Mouse (Mus musculus) right cerebral cortex, adult 2 months (tissue): ENCODE results near the gene Myh6.
"Not testable (repeated sequence)": the region's sequence is repeated elsewhere in the genome, so short reads cannot be mapped to it uniquely, and the experiment has no call there.

Source experiments
- DNase-seq, 2 experiments: peaks; one replicate each; pipeline ENCODE4 v3.0.0; 2021 to 2022; ENCODE audit warnings: low spot score in 2 of 2

The Myh6 gene

GRCm38 (mm10) chr14:54958503-54958902 lies 8.2 kb downstream of the Myh6 start:
- no peak for DNase-seq

- no peak for DNase-seq
These were observed 10.2 kb downstream of the Myh6 start for GRCm38 (mm10) chr14:54956533-54956932.

GRCm38 (mm10) chr14:54955481-54955880 lies 11.2 kb downstream of the Myh6 start:
- DNase-seq = no peak

DNA sequence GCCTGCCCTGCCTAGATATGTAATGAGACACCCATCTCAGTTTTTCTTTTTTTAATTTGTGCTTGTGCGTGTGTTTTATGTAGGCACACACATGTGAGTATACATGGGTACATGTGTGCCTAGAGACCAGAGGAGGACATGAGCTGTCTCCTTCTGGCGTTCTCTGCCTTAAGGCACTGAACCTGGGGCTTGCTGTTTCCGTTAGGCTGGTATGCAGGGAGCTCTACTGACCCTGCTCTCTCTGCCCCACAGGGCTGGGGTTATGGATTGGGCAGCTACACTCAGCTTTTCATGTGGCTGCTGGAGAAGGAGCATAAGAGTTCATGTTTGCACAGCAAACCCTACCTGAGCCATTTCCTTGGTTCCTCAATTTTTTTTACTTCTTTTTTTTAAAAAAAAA lies 12.3 kb downstream of the Myh6 start:
- no peak for DNase-seq

GRCm38 (mm10) chr14:54953664-54954206 lies 13.0 kb downstream of the Myh6 start:
- no peak for DNase-seq

- no peak for DNase-seq
These were observed 15.1 kb downstream of the Myh6 start for GRCm38 (mm10) chr14:54951587-54951986.

DNA sequence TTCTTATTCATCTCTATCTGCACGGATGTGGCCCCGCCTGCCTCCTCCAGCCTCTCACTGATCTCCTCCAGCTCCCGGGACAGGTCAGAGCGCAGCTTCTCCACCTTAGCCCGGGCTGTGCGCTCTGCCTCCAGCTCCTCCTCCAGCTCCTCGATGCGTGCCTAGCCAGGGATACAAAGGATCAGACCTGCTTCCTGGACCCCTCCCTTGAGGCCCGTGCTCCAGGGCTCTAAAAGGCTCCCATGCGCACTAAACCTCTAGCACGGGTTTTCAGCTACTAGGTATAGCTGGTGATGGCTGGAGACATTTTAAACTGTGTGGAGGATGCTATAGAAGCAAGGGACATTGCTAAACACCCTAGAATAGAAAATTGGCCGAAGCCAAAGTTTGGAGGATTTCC lies 16.2 kb downstream of the Myh6 start:
- no peak for DNase-seq

DNA sequence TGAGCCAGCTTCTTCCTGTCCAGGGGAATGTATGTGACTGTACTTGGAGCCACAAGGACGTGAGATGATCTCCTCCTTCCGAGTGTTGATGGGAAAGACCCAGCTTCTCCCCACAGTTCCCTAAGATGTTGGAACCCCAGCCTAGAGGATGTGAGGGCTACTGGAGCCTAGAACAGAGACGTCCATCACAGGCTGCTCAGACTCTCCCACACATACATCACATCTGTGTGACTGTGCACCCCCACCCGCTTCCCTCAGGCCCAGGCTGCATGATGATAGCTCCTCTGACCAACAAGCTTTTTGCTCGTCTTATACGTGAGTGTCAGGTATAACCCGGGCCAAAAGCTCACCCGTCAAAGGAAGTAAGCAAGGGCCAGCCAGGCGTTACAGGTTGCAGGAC lies 17.9 kb downstream of the Myh6 start:
- DNase-seq = no peak

GRCm38 (mm10) chr14:54947008-54947407 lies 19.7 kb downstream of the Myh6 start:
- not testable (repeated sequence) for DNase-seq

- DNase-seq = no peak
These were observed 20.6 kb downstream of the Myh6 start for GRCm38 (mm10) chr14:54945975-54946704.

DNA sequence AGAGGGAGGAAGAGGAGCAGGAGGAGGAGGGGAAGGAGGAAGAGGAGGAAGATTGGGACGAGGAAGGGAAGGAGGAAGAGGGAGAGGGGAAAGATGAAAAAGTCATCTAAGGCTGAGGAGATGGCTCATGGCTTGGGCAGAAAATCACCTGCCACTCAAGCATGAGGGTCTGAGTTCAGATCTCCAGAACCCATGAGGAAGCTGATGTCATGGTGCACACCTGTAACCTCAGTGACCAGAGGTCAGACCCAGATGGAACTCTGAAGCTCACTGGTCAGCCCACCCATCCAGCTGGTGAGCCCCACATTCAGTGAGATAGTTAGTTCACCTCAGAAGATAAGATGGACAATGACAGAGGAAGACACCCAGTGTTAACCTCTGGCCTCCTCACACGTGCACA lies 21.8 kb downstream of the Myh6 start:
- no peak for DNase-seq

- DNase-seq = no peak
These were observed 22.8 kb downstream of the Myh6 start for GRCm38 (mm10) chr14:54943971-54944370.

- DNase-seq = no peak
These were observed 24.2 kb downstream of the Myh6 start for GRCm38 (mm10) chr14:54942479-54942878.

DNA sequence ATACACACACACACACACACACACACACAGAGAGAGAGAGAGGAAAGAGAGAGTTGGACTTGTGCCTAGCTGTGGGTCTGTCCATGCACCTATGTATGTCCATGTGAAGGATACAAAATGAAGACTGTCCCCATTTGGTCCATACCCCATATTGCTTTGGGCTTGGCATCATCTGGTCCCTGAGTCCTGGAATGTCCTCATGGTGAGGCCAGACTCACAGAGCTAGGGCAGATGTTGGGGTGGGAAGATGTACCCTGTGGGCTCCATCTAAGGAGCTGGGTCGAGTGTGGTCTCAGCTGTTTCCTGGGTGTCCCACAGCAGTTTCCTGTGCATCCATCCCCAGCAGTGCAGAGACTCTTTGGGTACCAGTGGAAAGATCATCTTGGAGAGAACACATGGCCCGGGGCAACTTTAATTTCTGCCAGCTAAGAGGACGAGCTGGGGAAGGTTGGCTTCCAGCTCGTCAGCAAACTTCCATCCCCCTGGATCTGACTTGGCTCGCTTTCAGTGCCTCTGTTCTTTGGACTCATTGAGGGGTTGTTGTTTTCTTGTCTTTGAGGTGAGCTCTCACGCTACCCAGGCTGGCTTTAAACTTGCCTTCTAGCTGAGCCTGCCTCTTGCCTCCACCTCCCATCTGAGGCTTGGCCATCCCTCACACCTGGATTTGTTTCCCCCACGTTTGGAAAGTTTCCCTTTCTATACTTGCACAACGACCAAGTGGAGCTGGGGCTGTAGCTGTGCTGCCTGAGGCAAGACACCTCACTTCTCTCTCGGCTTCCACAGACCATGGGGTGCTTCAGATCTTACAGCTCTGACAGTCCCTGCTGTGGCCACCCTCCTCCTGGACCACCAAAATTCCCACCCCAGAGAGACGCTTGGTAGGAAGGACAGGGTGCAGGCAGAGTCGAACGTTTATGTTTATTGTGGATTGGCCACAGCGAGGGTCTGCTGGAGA lies 25.4 kb downstream of the Myh6 start:
- DNase-seq = no peak

- no peak for DNase-seq
These were observed 26.6 kb downstream of the Myh6 start for GRCm38 (mm10) chr14:54940176-54940530.

DNA sequence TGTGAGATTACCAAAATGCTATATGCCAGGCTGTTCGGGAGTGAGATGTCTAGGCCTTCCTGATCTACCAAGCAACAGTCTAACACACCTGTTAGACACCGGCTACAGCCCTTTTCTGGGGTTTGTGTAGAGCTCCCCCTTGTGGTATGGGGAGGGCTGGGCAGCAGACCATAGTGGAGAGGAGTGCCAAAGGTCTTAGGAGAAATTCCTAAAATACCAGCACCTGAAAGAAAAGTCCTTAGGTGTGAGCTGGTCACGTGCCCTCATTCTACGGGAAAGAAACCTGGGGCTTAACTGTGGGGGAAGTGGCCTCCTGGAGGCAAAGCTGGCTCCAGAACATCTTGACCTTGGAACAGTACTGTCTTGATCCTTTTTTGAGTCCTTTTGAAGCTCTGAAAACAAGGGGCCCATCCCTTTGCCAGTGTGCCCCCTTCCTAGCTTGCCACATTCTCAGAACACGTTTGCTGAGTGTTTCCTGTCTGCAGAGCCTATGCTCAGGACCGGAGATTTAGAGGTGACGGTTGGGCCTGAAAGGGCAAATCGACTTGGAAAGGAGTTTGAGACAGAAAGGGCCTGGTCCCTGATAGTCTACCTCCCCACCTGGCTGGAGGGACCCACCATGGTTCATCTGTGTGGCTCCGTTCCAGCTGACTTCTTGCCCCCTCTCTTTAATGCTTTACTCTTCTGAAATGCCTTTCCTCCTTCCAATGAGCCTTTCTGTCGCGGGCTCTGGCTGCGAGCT lies 27.1 kb downstream of the Myh6 start:
- DNase-seq = peak; percentile 50 to 59

GRCm38 (mm10) chr14:54938431-54939219 lies 28.1 kb downstream of the Myh6 start:
- no peak for DNase-seq

GRCm38 (mm10) chr14:54937361-54938182 lies 29.2 kb downstream of the Myh6 start:
- no peak for DNase-seq

DNA sequence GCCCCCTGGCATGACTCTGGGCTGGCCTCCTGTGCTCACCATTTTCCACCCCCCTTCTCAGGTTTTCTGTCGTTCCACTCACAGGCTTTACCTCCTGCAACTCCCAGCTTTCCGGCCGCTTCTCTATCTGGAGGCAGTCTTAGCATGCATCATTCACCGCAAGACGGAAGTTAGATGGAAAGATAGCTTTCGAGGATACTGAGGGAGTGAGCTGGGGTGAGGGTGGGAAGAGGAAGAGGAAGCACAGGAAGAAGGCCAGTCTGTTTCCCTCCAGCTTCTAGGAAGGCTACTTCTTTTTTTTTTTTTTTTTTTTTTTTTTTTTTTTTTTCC lies 29.9 kb downstream of the Myh6 start:
- DNase-seq = no peak
